Mouse (Mus musculus): Measurements from ENCODE around the gene Lsm14a.

DNA sequence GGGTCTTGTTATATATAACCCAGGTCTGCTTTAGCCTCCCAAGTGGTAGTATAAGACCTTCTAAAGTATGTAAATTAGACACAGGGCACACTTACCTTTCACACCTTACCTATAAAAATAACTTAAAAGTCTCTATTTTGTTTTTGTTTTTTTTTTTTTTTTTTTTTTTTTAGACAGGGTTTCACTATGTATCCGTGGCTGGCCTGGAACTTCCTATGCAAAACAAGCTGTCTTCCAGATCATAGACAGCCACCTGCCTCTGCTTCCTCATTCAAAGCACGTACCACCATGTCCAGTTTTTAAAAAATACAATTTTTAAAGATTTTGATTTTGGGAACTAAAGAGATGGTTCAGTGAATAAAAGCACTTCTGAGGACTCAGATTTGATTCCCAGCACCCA is 55.8 kb downstream of the Lsm14a start:
- TF ChIP-seq EP300 (IDR thresholded peaks at IDR 0.05; ENCODE audit: low read depth) (no peak), CTCF (IDR thresholded peaks at IDR 0.05; ENCODE audit: low read depth) (no peak)
